Mouse (Mus musculus) heart, embryonic 13.5 days (tissue): ENCODE data around the gene Gm32802. TPM values are rescaled to one million over a fixed set of nuclear protein-coding genes. Genes with fewer than 3 reads are reported as not detected.
"Not testable (repeated sequence)": the region's sequence is repeated elsewhere in the genome, so short reads cannot be mapped to it uniquely, and the experiment has no call there.

Source experiments
- ATAC-seq: fragments of 200-750 bp; cut with Nextera tagmentation; 2 replicates; pipeline ENCODE4 v1.8.0; 2017; ENCODE audit warnings: moderate TSS enrichment; ENCODE audit not compliant: insufficient number of reproducible peaks, low FRiP score, low TSS enrichment; ENCODE audit errors: extremely low read depth
- H3K27ac ChIP-seq: fragments of 300-500 bp; sonication (generic); replicated peaks from 2 replicates; pipeline ENCODE4 v1.5.1; 2015; ENCODE audit warnings: moderate library complexity, mild to moderate bottlenecking, inconsistent platforms
- H3K27me3 ChIP-seq: fragments of 300-500 bp; sonication (generic); replicated peaks from 2 replicates; pipeline ENCODE4 v1.6.1; 2015; ENCODE audit warnings: mild to moderate bottlenecking, inconsistent platforms
- H3K36me3 ChIP-seq: fragments of 300-500 bp; sonication (generic); 2 replicates; pipeline ENCODE4 v1.6.1; 2015; ENCODE audit warnings: mild to moderate bottlenecking, inconsistent platforms
- H3K4me1 ChIP-seq: fragments of 300-500 bp; sonication (generic); 2 replicates; pipeline ENCODE4 v1.6.1; 2015; ENCODE audit warnings: inconsistent platforms
- H3K4me2 ChIP-seq: fragments of 300-500 bp; sonication (generic); 2 replicates; pipeline ENCODE4 v1.6.1; 2015; ENCODE audit warnings: inconsistent platforms, mild to moderate bottlenecking, moderate library complexity
- H3K4me3 ChIP-seq: fragments of 300-500 bp; sonication (generic); 2 replicates; pipeline ENCODE4 v1.5.1; 2015; ENCODE audit warnings: moderate library complexity, mild to moderate bottlenecking, inconsistent platforms
- H3K9ac ChIP-seq: fragments of 300-500 bp; sonication (generic); 2 replicates; pipeline ENCODE4 v1.6.1; 2015; ENCODE audit warnings: inconsistent platforms, mild to moderate bottlenecking, moderate library complexity
- H3K9me3 ChIP-seq: fragments of 300-500 bp; sonication (generic); 2 replicates; pipeline ENCODE4 v1.6.1; 2016; ENCODE audit warnings: inconsistent platforms
- WGBS: fragments of 180-500 bp; shearing (Covaris S2); methylation state at CpG from one replicate; pipeline ENCODE4 v1.1.7; 2015; ENCODE audit warnings: mixed read lengths; 5-methylcytosine and 5-hydroxymethylcytosine counted together
- polyA plus RNA-seq: library from polyadenylated mRNA; unstranded; fragments of >200 nt; fragmentation: Nextera tagmentation; extraction: Ambion mirVana; gene quantifications from 2 replicates; pipeline ENCODE4 v1.2.1, GENCODE M21; 2015

The Gm32802 gene
- polyA plus RNA-seq, 1 experiment from 2014 or later: not detected

DNA sequence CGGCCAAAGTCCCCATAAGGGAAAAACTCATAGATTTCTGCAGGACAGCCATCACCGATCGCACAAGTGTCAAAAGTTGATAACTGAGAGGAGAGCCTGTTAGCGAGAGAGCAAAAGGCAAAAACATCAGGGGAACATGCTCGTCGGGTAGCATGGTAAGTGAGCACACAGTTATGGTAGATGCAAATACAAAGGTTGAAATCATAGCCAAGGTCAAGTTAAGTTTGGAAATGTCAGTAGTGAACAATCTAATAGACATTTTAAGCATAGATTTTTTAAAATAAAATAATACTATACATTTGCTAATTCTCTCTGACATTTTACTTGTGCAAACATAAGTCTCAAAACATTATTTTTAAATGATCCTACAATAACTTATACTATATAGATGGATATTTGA lies 36.5 kb downstream of the Gm32802 start, which contains the start of gene Iltifb:
TSS of gene Iltifb (minus strand) at position 101 of the 400 bp plus-strand sequence.
- WGBS: 70% methylated on average over 6 of the region's 6 CpGs
- no peak within 1 kb of the TSS for H3K4me3 ChIP-seq
- H3K9me3 ChIP-seq: no peaks in the 10 kb centered on the region
- no peak within 1 kb of the TSS for H3K4me2 ChIP-seq
- no peaks in the 10 kb centered on the region for H3K36me3 ChIP-seq
- ATAC-seq: no peak
- H3K27ac ChIP-seq: no peak within 1 kb of the TSS
- H3K9ac ChIP-seq: no peak within 1 kb of the TSS
- H3K4me1 ChIP-seq: no peaks in the 10 kb centered on the region
- H3K27me3 ChIP-seq: no peaks in the 10 kb centered on the region

DNA sequence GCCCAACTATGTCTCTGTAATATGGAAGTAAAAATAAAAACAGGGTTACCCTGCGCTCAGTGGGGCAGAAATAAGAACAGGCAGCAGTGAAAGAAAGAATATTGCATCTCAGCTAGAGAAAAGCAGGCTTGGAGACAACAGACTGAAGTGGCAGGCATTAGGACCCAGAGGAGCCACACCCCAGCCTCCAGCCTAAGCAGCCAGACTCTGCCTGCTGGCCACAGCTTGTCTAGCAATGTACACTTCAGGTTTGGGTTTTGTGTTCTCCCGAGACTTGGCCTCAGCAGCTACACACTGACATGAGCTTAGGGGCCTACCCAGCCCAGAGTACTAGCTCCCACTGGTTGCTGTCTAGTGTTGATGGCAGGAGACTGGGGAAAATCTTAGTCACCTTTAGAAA lies 43.6 kb downstream of the Gm32802 start:
- H3K4me1 ChIP-seq, H3K4me2 ChIP-seq, H3K9me3 ChIP-seq, H3K27me3 ChIP-seq, H3K27ac ChIP-seq, ATAC-seq, H3K4me3 ChIP-seq, H3K36me3 ChIP-seq, H3K9ac ChIP-seq: not testable (repeated sequence)
- 32% methylated on average over 2 of the region's 2 CpGs for WGBS

Other genes starting within 250 kb of the Gm32802 start
- 14.1 and 14.4 TPM in 2 replicates for gene Mdm1, start 116.9 kb upstream of the Gm32802 start, polyA plus RNA-seq
- gene Il22, start 53.7 kb upstream of the Gm32802 start, polyA plus RNA-seq: not detected in 2 replicates
- not detected in 2 replicates for gene Gm32717, start 17.9 kb upstream of the Gm32802 start, polyA plus RNA-seq
- gene Iltifb, start 36.4 kb downstream of the Gm32802 start, polyA plus RNA-seq: not detected in 2 replicates
- gene Gm9040, start 68.3 kb downstream of the Gm32802 start, polyA plus RNA-seq: not detected in 2 replicates
- gene Gm9044, start 73.7 kb downstream of the Gm32802 start, polyA plus RNA-seq: not detected in 2 replicates
- 0.08 TPM in 1 of 2 replicates, not detected in the other for gene Gm9045, start 79.1 kb downstream of the Gm32802 start, polyA plus RNA-seq
- not detected in 2 replicates for gene Gm9046, start 84.6 kb downstream of the Gm32802 start, polyA plus RNA-seq
- not detected in 2 replicates for gene Gm9048, start 90.0 kb downstream of the Gm32802 start, polyA plus RNA-seq
- gene Gm9049, start 95.4 kb downstream of the Gm32802 start, polyA plus RNA-seq: 0.08 TPM in 1 of 2 replicates, not detected in the other
- not detected in 2 replicates for gene Ifng, start 182.4 kb downstream of the Gm32802 start, polyA plus RNA-seq